Mouse (Mus musculus) brain, embryonic 14.5 days (tissue): ENCODE measurements around the gene Ap5s1.

Source experiments
- CTCF ChIP-seq: fragments of 200-500 bp; IDR thresholded peaks from 2 replicates; pipeline ENCODE4 v1.5.1; 2012; ENCODE audit warnings: inconsistent platforms, mild to moderate bottlenecking, moderate library complexity, borderline replicate concordance; ENCODE audit not compliant: insufficient read depth, insufficient read length; ENCODE audit errors: extremely low read depth
- POLR2A ChIP-seq: fragments of 200-500 bp; IDR thresholded peaks from 2 replicates; pipeline ENCODE4 v1.6.1; 2012; ENCODE audit warnings: mild to moderate bottlenecking, inconsistent platforms, borderline replicate concordance; ENCODE audit not compliant: poor library complexity, insufficient read depth, insufficient read length, severe bottlenecking; ENCODE audit errors: extremely low read depth

GRCm38 (mm10) chr2:131225178-131225577, 18.3 kb downstream of the Ap5s1 start:
- TF ChIP-seq POLR2A (no peak), CTCF (no peak)
